Mouse (Mus musculus) granulocyte monocyte progenitor cell, adult 5-6 weeks (primary cell): ENCODE measurements around the gene Snx29. TPM values are rescaled to one million over a fixed set of nuclear protein-coding genes. Genes with fewer than 3 reads are reported as not detected.
"Not testable (repeated sequence)": the region's sequence is repeated elsewhere in the genome, so short reads cannot be mapped to it uniquely, and the experiment has no call there.

Experiments used
- ATAC-seq: replicated peaks from 2 replicates; pipeline ENCODE4 v1.8.0; 2016; ENCODE audit warnings: mild to moderate bottlenecking, moderate TSS enrichment, inconsistent platforms; ENCODE audit not compliant: poor library complexity, severe bottlenecking
- total RNA-seq, 2 experiments: library from RNA; stranded (forward) in 1 of 2; stranded (reverse) in 1 of 2; fragments of 200-712, 200-1000 nt in 1 of 2; fragments of >200 nt in 1 of 2; fragmentation: Nextera tagmentation in 1 of 2; gene quantifications; 2 replicates each; pipeline ENCODE4 v1.2.3; 2014 to 2017

The Snx29 gene
- total RNA-seq, 2 experiments from 2014 or later: 7.8 to 21.2 TPM

DNA sequence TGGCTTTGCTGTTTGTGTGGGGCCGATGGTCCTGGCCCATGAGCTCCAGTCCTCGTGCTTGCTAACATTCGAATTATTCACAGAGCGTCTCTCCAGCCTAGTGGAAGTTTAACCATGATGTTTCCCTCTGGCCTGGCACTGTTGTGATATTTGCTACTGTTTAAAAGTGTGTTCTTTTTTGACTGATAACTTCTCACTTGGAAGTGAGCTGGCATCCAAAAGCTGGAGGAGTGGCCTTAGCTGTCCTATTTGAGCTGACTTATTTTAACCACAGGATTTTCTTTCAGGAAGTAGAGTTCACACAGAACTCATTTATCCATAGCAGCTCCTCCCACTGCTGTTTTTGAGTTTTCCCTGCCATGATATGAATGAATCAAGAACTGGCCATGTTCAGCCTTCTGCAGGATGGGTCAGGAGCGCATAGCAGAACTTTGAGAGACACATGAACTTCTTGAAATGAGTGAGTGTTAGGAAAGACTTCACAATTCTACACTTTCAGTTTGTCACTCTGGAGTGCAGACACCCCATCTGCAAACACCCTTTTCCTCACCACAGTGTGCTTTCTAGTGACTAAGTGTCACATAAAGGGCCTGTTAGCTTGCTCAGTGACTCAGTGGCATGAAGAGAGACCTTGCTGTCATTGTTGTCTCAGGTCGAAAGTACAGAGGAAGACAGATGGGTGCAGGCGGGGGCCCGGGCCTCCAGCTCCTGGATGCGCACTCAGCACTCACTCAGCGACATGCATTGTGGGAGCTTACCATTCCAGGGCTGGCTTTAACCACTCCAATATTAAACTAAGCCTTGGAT, 152.6 kb downstream of the Snx29 start:
- no peak; the same call in 1 of the 2 replicates for ATAC-seq

DNA sequence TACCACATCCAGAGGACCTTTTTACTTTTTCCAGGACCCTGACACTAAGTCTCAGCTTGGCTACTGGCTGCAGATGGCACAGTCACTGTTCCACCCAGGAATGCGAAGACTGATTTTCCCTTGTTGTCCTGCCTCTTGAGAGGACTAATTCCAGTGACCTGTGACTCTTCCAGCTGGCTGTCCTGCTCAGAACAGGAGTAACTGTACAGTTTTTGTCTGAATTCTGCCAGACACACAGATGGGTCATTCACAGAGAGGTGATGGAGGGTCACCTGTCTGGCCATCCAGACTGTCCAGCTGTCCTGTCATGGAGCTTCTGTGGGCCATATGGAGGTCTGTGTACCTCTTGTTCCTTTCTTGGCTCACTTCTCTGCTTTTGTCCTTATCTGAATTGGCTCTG, 153.6 kb downstream of the Snx29 start:
- ATAC-seq: no peak

DNA sequence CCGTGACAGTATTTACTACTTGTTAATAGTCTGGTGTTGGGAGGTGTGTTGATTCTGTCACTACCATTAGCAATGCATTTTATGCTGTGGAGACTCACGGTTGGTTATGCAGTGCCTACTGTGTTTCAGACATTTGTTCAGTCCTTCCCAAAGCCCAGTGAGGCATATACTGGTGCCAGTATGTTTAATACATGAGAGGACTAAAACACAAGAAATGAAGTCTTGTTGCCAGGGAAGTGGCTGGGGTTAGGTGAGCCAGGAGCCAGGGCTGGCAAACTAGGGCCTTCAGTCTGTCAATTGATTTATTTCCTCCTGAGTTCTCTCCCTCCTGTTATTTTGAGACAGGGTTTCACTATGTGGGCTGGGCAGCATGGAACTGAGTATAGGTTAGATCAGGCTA, 154.3 kb downstream of the Snx29 start:
- ATAC-seq: no peak

DNA sequence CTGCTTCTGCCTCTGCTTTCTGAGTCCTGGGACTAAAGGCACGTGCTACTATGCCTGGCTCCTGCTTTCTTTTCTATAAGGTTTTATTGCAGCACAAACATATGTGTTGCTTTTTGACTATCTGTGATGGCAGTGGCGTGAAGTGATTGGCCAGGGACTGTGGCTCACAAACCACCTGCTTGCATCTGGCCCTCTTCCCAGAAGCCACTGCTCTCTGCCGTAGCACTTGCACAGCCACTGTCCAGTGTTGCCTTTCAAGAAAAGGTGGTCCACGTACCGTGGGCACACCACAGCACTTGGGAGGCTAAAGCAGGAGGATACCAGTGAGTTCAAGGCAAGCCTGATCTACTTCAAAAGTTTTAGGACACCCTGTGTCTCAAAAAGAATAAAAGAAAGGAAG, 154.9 kb downstream of the Snx29 start:
- ATAC-seq: no peak

DNA sequence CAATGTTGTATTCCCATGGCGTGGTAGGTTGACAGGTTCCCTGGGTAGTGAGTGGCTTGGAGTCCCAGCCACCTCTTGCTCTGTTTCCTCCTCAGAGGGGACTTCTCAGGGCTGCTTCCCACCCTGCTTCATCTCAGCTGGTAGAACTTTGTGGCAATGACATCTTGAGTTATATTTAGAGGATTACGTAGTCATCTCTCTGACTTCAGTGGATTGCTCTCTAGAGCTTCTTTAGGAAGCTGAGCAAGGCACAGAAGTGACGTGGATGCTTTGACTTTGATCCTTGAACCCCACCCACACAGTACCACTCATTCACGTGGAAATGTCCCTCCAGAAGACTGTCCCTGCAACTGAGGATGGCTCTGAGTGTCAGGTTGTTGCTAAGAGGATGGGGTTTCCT, 156.9 kb downstream of the Snx29 start:
- ATAC-seq: no peak

DNA sequence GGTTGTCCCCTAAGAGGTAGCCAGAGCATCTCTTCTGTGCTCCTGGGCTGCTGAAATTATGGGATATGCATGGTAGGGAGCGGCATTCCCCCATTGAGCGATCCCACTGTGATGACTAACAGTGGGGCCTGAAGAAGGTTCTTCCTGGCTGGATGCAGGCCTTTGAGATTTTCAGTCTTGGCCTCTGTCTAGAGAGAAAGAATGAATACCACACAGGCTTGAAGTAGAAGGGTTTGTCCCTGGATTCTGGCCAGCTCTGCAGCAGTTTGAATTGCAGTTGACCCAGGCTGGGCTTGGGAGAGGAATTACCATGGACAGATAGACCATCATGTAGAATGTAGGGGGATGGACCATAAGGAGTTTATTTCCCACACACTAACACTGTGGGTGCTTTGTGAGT, 159.5 kb downstream of the Snx29 start:
- ATAC-seq: no peak

DNA sequence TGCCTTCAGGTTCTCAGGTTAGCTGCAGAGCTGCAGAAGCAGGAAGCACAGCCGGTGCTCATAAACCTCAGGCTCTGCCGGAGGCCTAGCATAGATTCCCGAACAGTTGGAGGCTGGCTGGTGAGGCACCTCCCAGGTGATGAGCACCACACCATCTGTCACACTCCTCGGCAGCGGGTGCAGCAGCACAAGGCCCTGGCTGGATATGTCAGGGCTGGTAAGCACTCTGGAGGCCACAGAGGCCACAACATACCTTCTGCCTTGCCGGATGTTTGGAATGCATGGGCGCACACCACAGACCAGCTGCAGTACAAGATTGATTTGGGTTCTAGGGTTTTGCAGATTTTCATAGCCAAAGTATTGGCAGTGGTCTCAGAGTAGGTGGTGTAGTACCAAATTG, 172.2 kb downstream of the Snx29 start:
- ATAC-seq: no peak

DNA sequence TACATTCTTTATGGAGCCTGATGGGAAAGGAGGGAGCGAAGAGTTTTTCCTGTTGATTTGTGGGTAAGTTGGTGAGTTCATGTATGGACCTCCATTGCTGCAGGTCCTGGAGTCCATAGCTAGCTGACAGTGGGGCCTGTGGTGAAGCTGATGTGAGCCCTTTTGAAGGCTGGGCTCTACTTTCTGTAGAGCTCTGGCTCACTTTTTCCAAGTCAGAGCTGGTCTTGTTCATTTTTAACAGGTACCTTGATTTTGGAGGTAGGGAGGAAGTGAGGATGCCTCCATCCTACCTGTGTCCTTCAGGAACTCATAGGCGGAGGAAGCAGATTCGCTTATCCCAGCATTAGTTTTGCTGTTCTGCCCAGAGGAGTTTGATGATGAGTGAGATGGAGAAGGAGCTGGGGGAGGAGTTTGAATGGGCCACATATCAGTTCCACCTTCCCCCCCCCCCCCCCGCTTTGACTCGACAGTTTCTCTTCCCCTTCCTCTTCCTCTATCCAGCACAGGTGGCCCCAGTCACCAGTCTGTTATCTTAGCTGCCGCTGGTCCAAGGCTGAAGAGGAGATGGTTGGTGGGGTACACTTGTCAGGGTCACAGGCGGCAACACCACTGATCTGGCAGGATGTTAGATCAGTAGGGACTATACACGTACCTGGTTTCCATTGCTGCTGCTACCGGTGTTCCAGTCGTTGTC, 173.4 kb downstream of the Snx29 start:
- peak; percentile 58 for ATAC-seq

DNA sequence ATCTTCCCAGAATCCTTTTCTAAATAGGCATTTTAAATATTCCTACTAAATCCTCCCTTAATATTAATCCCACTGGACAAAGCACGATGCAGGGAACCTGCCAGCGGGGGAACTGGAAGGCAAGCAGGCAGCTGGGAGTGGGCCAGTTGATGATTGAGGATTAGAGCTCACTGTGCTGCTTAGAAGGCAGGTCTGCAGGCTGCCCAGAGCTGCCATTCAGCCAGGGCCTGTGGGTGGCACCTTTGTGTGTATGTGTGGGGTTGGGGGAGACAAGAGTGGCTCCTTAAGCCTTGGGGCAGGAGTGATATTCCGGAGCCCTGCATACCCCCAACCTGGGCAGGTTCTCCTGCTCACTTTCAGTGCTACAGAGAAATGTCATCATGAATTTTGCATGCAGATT, 174.0 kb downstream of the Snx29 start:
- no peak for ATAC-seq

DNA sequence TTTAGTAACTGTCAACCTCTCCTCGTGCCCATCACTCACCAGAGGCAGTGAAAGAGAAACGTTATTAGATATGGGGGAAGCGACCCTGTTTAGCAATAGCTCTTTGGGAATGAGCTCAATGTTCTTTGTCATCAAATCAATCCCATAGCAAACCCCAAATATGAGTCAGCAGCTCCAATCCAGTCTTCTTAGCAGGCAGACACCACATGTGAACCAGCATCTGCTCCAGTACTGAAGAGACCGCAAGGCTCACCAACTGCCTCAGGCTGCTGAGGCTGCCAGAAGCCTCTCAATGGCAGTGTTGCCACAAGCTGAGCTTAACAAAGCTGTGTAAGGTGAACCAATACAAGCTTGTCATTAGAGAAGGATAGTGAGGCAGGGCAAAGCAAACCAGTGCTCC, 177.4 kb downstream of the Snx29 start:
- ATAC-seq: no peak

DNA sequence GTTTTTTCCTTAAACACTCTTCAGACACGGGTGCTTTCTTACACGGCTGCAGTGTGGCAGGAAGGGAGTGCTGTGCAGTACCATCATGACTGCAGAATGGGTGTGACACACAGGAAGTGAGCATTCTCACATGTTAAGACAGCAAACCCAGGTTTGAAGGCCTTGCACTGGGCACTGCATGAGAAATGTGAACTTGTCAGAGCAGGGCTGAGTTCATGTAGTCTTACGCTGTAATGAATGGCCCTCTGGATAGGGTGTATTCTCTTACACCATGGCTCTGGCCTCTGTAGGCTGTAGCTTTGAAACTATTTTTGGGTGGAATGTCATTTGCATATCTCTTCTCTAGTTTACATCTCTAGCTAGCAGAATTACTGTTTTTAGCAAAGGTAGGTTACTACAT, 178.4 kb downstream of the Snx29 start:
- ATAC-seq: no peak

DNA sequence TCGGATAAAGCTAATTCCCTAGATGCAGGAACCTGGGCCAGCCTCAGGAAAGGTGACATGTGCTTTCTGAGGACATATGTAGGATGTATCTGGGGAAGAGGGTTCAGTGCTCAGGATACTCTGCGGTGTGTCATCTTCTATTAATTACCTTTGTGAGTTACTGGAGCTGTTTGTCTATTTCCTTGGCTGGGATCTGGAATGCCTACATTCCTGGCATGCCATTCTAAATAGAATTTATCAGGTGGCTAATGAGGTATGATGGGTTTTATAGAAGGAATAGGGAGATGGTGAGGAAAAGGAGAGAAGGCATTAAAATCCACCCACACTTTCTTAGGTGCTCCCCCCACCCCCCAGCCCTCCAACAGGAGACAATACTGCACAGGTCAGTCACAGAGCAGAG, 178.9 kb downstream of the Snx29 start:
- no peak for ATAC-seq

DNA sequence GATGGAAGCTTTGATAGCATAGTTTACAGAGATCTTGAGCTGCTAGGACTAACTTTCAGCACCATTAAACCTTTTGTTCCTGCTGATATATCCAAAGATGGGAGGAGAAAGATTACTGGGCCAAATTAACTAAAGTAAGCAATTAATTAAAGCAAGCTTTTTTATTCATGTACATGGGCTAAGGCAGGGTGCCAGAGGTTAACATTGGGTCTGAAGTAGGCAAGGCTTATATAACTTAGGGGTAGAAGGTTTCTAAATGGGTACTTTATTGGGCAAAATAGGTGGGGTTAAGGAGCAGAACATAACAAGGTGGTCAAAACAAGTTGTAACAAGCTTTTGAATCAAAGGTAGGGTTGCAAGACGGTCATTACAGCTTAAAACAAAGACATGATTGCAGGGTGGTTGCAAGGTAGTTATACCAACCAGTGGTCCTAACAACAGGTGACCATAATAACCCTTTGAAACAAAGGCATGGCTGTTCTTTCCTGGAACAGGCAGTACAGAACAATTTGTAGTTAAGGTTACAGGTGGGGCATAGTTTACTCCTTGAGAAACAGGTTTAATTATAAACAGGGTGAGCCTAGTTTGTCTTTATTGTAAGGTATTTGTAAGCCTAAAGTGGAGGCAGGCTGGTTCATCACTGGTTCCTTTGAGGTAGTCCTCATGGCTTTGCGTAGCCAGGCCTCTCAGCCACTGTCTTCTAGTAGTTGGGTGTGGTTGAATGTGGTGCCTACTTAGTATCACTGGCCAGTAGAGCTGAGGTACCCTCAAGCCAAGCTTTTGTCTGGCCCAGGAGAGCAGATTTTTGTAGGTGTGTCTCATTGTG, 182.2 kb downstream of the Snx29 start:
- ATAC-seq: no peak

DNA sequence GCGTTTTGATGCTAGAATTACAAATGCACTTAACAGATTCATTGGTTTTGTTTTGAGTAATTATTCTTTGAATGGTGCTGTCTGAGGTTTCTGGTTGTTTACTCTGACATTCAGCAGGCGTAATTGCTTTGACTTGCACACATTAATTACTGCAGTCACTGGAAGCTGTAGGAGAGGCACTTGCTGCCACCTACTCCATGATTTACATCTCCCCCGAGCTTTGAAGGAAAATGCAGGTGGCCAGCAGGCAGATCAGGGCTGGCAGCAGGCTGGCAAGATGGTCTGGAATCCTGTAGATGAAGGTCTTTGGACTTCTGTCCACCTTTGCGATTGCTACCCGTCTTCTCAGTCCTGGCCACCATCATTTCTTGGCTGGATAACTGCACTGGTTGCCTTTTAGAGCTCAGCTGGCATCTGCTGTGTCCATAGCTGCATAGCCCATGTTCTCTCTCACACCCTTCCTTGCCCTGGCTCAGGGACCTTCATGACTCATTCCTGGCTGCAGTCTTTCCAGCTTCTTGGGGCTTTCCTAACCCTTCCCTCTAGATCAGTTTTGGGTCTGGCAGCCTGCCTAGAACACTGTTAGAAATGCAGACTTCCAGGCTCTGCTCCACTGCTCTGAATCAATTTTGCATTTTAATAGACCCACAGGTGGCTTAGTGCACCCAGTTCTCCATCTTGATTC, 182.9 kb downstream of the Snx29 start:
- no peak for ATAC-seq

DNA sequence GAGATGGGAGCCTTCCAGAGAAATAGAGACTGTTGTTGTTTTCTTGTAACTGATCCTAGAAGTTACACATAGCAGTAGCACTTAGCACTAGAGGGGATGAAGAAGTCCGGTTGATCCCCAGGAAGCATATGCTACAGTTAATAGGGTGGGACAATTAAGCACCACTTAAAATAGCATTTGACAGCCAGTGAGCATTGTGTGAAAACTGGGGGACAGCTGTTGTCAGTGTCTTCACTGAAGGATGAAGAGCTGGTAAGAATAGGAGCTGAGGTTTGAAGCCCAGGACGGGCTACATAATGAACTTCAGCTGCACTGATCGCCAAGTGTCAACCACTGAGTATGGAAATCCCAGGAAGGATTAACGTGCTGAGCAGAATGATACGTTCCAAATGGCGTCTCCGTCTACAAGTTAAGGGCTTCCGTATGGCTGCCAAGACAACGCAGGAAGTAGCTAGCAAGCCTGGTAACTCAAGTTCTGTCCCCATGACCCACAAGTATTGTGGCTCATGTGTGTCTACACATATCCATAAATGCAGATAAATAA, 184.6 kb downstream of the Snx29 start:
- ATAC-seq: no peak

DNA sequence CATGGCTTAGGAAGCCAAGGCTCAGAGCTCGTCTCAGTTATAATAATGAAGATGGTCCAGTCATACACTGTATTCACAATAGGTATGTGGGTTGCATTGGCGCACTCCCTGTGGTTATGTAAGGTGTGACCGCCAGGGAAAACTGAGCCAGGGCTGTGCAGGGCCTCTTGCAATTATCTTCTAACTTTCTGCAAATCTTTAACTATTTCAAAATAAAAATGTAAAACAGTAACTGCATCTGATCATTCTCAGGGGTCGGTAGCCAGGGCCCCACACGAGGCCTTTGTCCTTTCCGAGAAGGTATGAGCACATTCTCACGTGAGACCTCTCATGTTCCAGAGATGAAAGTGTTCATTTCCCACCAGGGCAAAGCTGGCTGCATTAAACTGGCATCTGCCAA, 185.6 kb downstream of the Snx29 start:
- ATAC-seq: no peak

DNA sequence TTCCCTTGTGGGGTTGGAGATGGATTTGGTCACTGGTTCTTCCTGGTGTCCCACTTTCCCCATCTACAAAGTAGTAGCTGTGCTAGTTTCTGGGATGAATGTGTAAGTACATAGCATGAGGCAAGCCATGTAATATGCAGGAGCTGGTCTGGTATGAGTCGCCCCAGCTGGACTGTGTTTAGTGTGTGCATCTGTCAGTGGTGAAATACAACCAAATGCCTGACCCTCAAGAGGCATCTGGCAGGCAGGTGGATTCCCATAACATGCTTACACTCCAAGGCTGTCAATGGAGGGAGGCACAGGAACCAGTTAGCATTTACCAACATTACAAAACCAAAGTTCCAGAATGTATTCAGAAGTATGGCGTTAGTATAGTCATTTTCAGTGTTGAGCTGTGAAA, 187.7 kb downstream of the Snx29 start:
- ATAC-seq: no peak

DNA sequence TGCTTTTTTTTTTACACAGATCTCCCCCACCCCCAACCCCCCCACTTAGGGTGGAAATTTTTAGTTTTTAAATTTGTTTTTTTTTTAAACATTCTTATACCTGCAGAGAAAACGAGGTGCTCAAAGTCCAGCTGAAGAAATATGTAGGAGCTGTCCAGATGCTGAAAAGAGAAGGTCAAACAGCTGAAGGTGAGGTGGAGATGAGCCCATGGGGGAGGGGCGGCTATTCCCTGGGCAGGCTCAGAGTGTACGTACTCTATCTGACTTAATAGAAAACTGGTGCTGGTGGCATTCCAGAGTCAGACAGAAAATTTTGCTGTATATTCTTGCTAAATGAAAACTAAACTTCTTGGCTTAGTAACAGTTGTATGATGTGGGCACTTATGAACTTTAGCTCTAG, 188.1 kb downstream of the Snx29 start:
- ATAC-seq: no peak

DNA sequence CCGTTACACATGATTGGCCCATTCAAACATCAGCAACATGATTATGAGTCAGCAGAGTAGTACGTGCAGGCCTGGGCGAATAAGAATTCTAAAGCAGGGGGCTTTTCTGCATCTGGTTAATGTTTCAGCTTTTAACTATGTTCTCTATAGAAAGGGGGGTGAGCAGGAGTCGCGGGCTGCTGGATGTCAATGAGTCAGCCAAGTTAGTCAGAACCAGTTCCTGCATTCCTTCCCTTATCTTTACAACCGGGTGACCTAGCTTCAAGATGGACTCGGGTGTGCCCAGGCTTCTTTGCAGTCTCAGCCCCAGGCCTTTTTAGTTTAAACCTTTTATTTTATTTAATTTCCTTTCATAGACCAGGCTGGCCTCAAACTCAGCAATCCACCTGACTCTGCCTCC, 189.0 kb downstream of the Snx29 start:
- ATAC-seq: not testable (repeated sequence)

DNA sequence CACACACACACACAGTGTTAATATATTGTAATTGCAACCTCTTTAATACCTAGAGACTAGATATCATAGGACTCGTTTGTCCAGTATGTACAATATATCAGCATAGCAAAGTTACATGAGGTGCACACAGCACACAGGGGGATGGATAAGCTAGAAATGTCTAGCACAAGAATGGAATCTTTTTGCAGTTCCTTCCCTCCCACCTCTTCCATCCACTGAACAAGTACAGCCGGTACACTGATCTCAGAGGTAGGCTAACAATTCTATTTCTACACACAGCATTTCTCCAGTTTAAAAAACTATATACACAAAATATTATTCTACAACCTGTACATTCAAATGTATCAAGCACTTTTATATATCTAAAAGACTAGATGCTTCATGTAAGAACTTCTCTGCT, 194.0 kb downstream of the Snx29 start:
- ATAC-seq: no peak
